Mouse (Mus musculus) right cerebral cortex, postnatal 10 days (tissue): ENCODE data around the gene Fastkd1.
"Not testable (repeated sequence)": the region's sequence is repeated elsewhere in the genome, so short reads cannot be mapped to it uniquely, and the experiment has no call there.

Experiments used
- DNase-seq, 2 experiments: peaks; one replicate each; pipeline ENCODE4 v3.0.0; 2021; ENCODE audit warnings: low spot score in 2 of 2

Gene Fastkd1

GRCm38 (mm10) chr2:69669853-69670252 lies 43.5 kb downstream of the Fastkd1 start, which contains the start of gene Klhl41:
Gene Klhl41, plus strand, starts transcription at chr2:69670120.
- no peak for DNase-seq

DNA sequence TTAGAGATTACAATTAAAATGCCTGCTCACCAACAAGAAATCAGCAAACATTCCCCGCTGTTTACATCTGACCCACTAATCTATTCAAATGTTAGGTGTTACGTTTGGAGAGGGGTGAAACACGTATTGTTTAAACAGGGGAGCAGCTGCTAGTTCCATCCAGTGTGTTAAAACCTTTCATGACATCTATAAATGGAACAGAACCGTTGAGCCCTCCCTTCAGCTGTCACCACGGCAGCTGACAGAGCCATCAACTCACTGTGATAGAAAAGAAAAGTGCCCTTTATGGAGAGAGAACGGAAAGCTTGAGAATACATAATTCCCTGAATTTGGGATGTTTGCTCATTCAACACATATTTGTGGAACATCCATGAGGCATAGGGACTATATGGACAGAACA lies 44.9 kb downstream of the Fastkd1 start:
- no peak for DNase-seq

DNA sequence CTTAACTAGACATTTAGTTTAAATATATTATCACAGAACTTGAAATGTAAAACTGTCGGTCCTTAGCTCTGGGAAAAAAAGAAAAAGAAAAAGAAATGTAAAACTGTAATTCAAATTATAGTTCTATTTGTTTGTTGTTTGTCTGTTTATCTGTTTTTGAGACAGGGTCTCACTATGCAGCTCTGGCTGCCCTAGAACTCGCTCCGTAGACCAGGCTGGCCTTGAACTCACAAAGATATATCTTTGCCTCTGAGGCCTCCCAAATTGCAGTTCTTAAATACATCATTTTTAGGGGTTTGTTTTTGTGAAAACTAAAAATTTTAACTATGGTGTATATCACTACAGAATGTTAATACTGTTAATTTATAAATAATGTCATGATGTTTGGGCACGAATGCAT lies 45.7 kb downstream of the Fastkd1 start:
- DNase-seq = no peak

DNA sequence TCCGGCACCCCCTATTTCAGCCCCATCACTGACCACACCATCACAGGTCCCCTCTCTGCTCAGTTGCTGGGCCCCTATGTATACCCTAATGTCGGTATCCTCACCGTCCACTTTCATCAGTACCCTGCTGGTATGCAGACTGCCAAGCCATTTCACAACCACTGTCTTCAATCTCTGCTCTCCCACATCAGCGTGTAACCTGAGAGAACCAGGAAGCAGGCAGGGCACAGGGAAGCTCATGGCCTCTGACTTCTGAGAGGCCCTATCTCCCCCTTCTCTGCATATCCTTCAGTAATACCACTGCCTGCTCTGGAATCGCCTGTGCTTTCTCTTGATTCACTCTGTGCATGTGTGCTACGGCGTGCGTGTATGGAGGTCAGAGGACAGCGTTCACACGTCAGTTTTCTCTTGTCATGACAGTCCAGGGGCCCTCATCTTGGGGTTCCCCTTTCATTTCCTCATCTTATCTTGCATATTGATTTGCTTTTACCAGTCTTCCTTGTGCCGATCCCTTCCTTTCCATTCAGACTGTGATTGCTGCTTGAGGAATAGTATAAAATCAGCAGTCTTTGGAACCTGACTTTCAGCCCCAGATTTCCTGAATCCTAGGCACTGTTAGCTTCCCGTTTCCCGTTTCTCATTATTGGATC lies 49.4 kb downstream of the Fastkd1 start:
- DNase-seq = no peak

- no peak for DNase-seq
Measured at GRCm38 (mm10) chr2:69659326-69659725, 54.0 kb downstream of the Fastkd1 start.

DNA sequence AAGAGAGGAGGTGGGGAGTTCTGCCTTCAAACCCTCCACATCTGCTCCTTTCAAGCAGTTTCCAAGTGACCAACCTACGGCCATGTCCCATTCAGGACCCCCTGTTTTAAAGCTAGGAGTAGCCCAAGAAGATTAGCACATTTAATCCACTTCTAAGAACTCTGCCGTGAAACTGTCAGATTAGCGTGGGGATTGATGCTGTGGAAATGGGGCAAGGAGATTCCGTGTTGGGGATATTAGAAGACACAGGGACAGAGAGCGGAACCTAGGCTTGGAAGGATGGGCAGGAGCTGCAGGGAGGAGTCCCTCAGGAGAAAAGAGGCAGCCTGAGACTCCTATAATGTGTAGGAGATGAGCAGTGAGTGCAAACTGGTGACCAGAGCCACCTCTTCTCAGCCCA lies 63.6 kb downstream of the Fastkd1 start:
- no peak for DNase-seq

DNA sequence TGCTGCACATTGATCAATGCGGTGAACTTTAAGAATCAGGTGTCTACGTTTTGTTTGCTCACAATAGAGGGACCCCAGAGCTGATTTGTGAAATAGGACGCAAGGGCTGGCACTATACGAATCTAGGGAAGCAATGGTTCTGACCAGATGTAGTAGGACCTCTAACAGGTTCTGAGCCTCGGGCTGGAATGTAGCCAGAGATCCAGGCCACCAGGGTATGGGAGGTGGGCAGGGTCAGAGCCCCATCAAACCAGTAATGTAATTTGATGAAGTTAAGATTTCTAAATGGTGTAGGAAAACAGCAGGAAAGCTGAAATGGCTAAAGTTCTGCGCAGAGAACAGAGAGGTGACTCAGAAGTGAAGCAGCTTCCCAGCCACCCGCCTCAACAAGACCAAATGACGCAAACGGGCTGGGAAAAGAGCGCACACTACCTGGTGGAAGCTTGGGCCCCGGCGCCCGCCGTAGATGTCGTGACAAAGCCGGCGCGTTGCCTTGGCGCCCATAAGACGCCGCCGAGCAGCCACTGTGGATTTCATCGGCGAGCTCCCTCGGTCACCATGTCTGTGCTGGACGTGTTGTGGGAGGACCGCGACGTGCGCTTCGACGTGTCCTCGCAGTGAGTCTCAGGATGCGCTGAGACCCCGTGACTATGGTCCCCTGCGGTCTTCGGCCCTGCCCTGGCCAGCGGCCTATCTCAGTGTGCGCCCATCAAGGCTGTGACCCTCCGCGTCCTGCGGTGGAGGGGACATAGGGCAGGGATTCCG lies 66.4 kb downstream of the Fastkd1 start, which contains the start of gene Bbs5:
Gene Bbs5, plus strand, starts transcription at position 446 of the 765 bp plus-strand sequence.
- peak; percentile 96 to 97 for DNase-seq

- DNase-seq = no peak
Measured at GRCm38 (mm10) chr2:69644968-69645617, 68.2 kb downstream of the Fastkd1 start.

DNA sequence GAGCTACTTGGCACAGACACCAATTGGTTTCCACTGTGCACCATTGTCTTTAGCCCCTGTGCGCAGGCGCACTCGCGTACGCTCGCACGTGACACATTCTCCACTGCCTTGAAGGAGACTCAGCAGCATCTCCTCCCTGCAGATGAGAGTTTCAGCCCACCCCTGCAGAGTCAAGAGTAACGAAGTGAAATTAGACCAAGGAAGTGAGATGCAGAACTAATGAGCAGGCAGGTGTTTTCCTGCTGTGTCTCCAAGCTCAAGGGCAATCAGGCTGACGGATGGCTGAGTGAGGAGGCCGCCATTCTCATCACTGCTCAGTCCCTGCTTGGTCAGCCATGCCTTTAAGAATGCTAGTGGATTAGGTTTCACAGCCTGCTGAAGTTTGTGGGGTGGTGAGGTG lies 73.2 kb downstream of the Fastkd1 start:
- no peak for DNase-seq

- not testable (repeated sequence) for DNase-seq
Measured at GRCm38 (mm10) chr2:69637989-69638388, 75.3 kb downstream of the Fastkd1 start.
